18 mouse cellular contexts compared by ENCODE assay signal in the genomic region with DNA sequence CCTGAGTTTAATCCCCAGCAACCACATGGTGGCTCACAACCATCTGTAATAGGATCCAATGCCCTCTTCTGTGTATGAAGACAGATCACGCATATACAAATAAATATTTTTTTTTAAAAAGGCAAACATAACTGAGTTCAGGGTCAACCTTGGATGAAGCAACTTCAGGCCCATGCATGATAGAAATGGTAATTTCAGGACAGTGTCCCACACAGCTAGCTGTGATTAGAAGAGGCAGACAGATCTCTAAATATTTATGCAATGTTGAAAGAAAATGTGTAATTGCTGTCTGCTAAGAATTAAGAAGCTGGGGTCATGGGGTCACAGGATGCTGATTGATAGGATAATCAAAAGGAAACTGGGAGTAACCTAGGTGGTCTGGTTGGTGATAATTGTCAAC.
"Had no signal": no experiment of that assay in that cellular context is flagged by ENCODE, and none has a peak within 500 bp of the region (broad histone marks: within the 10 kb centered on the region; RNA-seq: fewer than 3 reads in every experiment).

No protein-coding gene starts in this region.

- H3K4me3 ChIP-seq: liver, embryonic 12.5 days; midbrain, embryonic 10.5 days; midbrain, embryonic 12.5 days; myocyte; neural tube, embryonic 13.5 days; neural tube, embryonic 15.5 days had no signal

- H3K36me3 ChIP-seq: liver, embryonic 12.5 days; midbrain, embryonic 10.5 days; midbrain, embryonic 12.5 days; neural tube, embryonic 13.5 days; neural tube, embryonic 15.5 days had no signal

- DNase-seq: lung, adult 2 months; midbrain, embryonic 14.5 days; retina, postnatal 1 day; right cerebral cortex, adult 18-20 months; right cerebral cortex, postnatal 25 days; right cerebral cortex, postnatal 4 days; spleen, adult 18-20 months; thymus, adult 18-20 months; thymus, postnatal 14 days; thymus, postnatal 36 days had no signal

- ATAC-seq: liver, embryonic 12.5 days; midbrain, embryonic 16.5 days had no signal

- H3K9me3 ChIP-seq: liver, embryonic 12.5 days; midbrain, embryonic 10.5 days; midbrain, embryonic 12.5 days; neural tube, embryonic 13.5 days; neural tube, embryonic 15.5 days had no signal

- H3K4me2 ChIP-seq: liver, embryonic 12.5 days; midbrain, embryonic 12.5 days; neural tube, embryonic 13.5 days; neural tube, embryonic 15.5 days had no signal

- H3K27ac ChIP-seq: liver, embryonic 12.5 days; liver, embryonic 14.5 days; midbrain, embryonic 10.5 days; midbrain, embryonic 12.5 days; neural tube, embryonic 13.5 days; neural tube, embryonic 15.5 days had no signal

- H3K9ac ChIP-seq: liver, embryonic 12.5 days; liver, embryonic 14.5 days; midbrain, embryonic 12.5 days; neural tube, embryonic 13.5 days; neural tube, embryonic 15.5 days had no signal

- H3K27me3 ChIP-seq: liver, embryonic 12.5 days; midbrain, embryonic 12.5 days; neural tube, embryonic 13.5 days; neural tube, embryonic 15.5 days had no signal

- H3K4me1 ChIP-seq: liver, embryonic 12.5 days; midbrain, embryonic 10.5 days; midbrain, embryonic 12.5 days; neural tube, embryonic 13.5 days; neural tube, embryonic 15.5 days had no signal
